Mouse (Mus musculus) kidney, adult 2 months (tissue): ENCODE results near the gene Omp. TPM values are rescaled to one million over a fixed set of nuclear protein-coding genes. Genes with fewer than 3 reads are reported as not detected.
A peak's percentile ranks its signal among the peaks of the same experiment; 100 is the strongest.

Experiments
- DNase-seq: peaks from one replicate; pipeline ENCODE4 v3.0.0; 2021
- H3K27ac ChIP-seq: fragments of 200-500 bp; 2 replicates; pipeline ENCODE4 v1.5.1; 2012; ENCODE audit warnings: low read depth, low read length, control low read depth, inconsistent platforms; ENCODE audit not compliant: insufficient read depth
- H3K27me3 ChIP-seq: fragments of 200-500 bp; replicated peaks from 2 replicates; pipeline ENCODE4 v1.6.1; 2012; ENCODE audit warnings: mild to moderate bottlenecking, moderate library complexity, low read length, inconsistent platforms; ENCODE audit not compliant: control insufficient read depth, insufficient read depth
- H3K36me3 ChIP-seq: fragments of 200-500 bp; 2 replicates; pipeline ENCODE4 v1.6.1; 2012; ENCODE audit warnings: mild to moderate bottlenecking, moderate library complexity, low read length, inconsistent platforms; ENCODE audit not compliant: control insufficient read depth, insufficient read depth
- H3K4me1 ChIP-seq: fragments of 200-500 bp; 2 replicates; pipeline ENCODE4 v1.6.1; 2011; ENCODE audit warnings: low read length; ENCODE audit not compliant: control insufficient read depth, insufficient read depth
- H3K4me3 ChIP-seq: fragments of 200-500 bp; 2 replicates; pipeline ENCODE4 v1.5.1; 2011; ENCODE audit warnings: mild to moderate bottlenecking, low read depth, low read length, control low read depth; ENCODE audit not compliant: insufficient read depth
- CTCF ChIP-seq: fragments of 200-500 bp; conservative IDR thresholded peaks from 2 replicates; pipeline ENCODE4 v1.5.1; 2011; ENCODE audit warnings: low read depth, mild to moderate bottlenecking, control low read depth, low read length, moderate library complexity, mixed read lengths; ENCODE audit not compliant: insufficient read depth, insufficient read length
- POLR2A ChIP-seq: fragments of 200-500 bp; IDR thresholded peaks from one replicate; pipeline ENCODE4 v1.6.1; 2011; ENCODE audit warnings: low read depth, low read length, control low read depth
- WGBS: fragments of 180-500 bp; shearing (Covaris S2); methylation state at CpG from one replicate; pipeline ENCODE4 v1.1.7; 2018; 5-methylcytosine and 5-hydroxymethylcytosine counted together
- polyA plus RNA-seq: library from polyadenylated mRNA; depleted of rRNA; stranded (reverse); fragments of >200 nt; gene quantifications from 2 replicates; pipeline ENCODE4 v1.2.3, GENCODE M21; 2012

The Omp gene
- polyA plus RNA-seq, 1 experiment: 1.3 TPM

DNA sequence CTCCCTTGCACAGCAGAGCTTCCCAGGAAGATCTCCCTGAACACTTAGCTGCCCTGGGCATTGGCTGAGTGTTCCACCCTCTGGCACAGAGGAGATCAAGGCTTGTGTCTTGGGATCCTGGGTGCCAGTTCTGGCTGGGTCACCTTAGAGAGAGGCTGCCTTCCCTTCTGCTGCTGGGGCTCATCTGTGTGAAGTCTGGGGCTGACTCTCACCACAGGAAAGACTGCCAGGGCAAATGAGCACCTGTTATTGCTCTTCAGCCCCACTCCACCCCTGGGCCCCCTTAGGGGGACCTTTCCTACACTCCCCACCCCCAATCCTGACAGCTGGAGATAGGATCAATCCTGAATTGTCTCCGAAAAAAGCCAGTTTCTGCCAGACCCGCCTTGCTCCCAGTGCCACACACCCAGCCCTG lies 31.8 kb upstream of the Omp start:
- H3K36me3 ChIP-seq: no peaks in the 10 kb centered on the region
- no peaks in the 10 kb centered on the region for H3K27me3 ChIP-seq
- H3K27ac ChIP-seq: peak overlapping the region; percentile 18; the same call in 1 of the 2 replicates
- 68% methylated on average over 2 of the region's 2 CpGs for WGBS
- H3K4me3 ChIP-seq: peak overlapping the region; percentile 88; the same call in 1 of the 2 replicates
- TF ChIP-seq POLR2A (no peak), CTCF (no peak)
- peaks cover 9% of the 10 kb centered on the region for H3K4me1 ChIP-seq
- DNase-seq: no peak

DNA sequence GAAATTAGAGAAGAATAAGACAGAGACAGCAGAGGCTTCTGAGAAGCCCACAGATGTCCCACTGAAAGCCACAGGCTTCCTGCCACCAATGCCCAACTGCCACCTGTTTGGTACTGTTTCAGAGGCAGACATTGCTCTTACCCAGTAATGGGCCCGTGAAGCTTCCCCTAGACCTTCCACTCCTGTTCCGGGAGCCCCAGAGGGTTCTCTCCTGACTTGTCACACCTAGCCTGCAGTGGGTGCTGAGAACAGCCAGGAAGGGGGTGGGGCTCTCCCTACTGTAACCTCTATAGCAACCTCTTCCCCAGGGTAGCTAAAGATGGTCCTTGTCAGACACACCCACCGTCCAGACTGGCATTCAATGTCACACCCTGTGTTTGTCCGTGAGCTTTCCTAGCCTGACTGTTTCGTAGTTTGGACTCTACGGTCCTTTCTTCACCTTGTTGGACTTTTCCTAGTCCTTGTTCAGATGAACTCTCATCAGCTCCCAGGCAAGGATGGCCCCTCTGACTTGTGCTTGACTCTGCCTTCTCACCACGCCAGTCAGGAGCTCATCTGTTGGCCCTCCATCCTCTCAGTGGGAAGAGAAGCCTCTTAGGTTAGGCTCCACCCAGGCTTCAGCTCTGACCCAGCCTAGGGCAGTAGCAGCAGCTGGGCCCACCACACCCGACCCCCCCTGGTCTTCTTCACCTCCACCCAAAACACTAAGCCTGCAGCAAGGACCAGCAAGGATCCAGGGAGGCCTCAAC lies 31.2 kb upstream of the Omp start:
- WGBS: 75% methylated on average over 8 of the region's 8 CpGs
- Histone ChIP-seq H3K27ac (no peak overlapping the region), H3K4me3 (no peak overlapping the region), H3K36me3 (no peaks in the 10 kb centered on the region), H3K4me1 (peaks cover 13% of the 10 kb centered on the region), H3K27me3 (no peaks in the 10 kb centered on the region)
- no peak for DNase-seq
- no peak for TF ChIP-seq POLR2A
- TF ChIP-seq CTCF: no peak

DNA sequence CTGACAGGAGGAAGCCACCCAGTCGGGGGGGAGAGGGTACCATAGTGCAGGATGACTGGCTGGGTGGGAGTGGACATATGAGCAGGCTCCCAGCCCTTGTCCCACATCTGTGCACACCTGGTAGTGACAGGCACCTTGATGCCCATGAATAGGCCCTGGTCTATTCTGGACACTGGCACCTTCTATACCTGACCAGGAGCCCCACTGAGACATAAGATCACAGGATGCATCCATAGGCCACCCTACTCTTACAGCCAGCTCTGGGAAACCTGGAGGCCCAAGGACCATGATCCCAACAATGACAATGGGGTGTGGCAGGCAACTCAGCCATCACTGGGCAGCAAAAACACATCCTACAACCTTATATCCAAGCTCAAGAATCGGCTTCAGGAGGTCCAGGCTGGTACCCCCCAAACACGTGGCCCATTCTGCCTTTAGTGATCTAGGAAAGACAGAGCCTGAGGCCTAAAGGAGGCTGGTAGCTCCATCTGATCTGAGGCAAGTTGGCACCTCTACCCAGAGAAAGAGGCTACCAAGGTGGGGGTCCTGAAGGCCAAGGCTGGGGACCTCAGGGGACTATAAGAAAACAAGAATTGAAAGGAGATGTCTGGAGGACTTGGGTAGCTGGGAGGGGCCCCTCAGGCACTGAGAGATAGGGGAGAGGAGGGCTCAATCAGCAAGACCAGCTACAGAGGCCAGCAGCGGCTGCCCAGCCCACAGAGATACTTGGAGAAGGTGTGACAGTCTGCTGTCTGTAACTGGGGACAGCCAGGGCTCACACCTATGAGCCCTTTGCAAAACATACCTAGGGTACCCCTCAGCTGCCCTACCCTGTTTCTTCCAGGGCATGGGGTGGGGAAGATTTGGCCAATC lies 29.8 kb upstream of the Omp start:
- Histone ChIP-seq H3K27ac (no peak overlapping the region), H3K27me3 (no peaks in the 10 kb centered on the region), H3K4me3 (no peak overlapping the region), H3K36me3 (no peaks in the 10 kb centered on the region), H3K4me1 (peaks cover 16% of the 10 kb centered on the region)
- no peak for DNase-seq
- no peak for TF ChIP-seq CTCF
- no peak for TF ChIP-seq POLR2A
- WGBS: 85% methylated on average over 4 of the region's 4 CpGs

DNA sequence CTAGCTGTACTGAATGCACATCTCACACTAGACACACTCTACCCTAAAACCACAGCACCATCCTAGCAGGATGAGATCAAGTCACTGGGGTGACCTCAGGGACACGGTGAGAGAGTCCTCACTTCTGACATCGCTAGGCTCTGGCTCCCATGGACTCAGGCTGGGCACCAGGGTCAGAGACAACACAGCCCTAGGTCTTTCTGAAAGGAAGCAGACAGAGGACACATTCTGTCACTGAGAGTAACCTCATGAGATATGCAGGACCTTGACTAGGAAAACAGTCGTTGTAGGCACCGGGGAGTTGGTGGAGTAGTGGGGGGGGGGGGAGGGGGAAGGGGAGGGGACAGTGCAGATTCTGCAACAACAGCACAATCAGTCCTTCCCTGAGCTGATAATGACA lies 28.1 kb upstream of the Omp start:
- H3K27ac ChIP-seq: peak overlapping the region; percentile 57
- no peak for TF ChIP-seq CTCF
- no peak for TF ChIP-seq POLR2A
- WGBS: 31% methylated on average over 4 of the region's 4 CpGs

DNA sequence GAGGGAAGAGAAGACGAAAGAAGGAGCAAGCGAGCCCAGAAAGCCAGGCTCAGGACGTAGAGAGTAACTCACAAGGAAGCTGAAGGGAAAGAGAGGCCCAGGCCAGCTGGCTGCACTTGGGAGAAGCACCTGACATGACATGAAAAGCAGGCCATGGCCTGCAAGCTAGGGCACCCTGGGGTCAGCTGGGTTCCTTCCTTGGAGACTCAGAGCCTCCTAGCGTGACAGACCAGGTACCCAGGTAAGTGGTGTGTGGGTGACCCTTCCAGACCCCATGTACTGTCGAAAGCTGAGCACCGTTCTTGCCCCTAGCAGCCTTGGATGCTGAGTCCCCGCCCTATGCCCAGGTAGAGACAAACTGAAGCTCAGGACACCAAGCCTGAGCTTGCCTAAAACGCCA lies 27.4 kb upstream of the Omp start:
- no peak for DNase-seq
- WGBS: 78% methylated on average over 8 of the region's 8 CpGs
- H3K4me1 ChIP-seq: peaks cover 10% of the 10 kb centered on the region
- H3K4me3 ChIP-seq: no peak overlapping the region
- H3K27me3 ChIP-seq: no peaks in the 10 kb centered on the region
- TF ChIP-seq CTCF: no peak
- TF ChIP-seq POLR2A: no peak
- H3K36me3 ChIP-seq: no peaks in the 10 kb centered on the region
- H3K27ac ChIP-seq: peak overlapping the region; percentile 14; the same call in 1 of the 2 replicates

More for the DNA sequence above, 28.1 kb upstream of the Omp start:
- H3K4me1 ChIP-seq: peaks cover 12% of the 10 kb centered on the region
- no peak overlapping the region for H3K4me3 ChIP-seq
- no peak for DNase-seq
- no peaks in the 10 kb centered on the region for H3K36me3 ChIP-seq
- no peaks in the 10 kb centered on the region for H3K27me3 ChIP-seq

DNA sequence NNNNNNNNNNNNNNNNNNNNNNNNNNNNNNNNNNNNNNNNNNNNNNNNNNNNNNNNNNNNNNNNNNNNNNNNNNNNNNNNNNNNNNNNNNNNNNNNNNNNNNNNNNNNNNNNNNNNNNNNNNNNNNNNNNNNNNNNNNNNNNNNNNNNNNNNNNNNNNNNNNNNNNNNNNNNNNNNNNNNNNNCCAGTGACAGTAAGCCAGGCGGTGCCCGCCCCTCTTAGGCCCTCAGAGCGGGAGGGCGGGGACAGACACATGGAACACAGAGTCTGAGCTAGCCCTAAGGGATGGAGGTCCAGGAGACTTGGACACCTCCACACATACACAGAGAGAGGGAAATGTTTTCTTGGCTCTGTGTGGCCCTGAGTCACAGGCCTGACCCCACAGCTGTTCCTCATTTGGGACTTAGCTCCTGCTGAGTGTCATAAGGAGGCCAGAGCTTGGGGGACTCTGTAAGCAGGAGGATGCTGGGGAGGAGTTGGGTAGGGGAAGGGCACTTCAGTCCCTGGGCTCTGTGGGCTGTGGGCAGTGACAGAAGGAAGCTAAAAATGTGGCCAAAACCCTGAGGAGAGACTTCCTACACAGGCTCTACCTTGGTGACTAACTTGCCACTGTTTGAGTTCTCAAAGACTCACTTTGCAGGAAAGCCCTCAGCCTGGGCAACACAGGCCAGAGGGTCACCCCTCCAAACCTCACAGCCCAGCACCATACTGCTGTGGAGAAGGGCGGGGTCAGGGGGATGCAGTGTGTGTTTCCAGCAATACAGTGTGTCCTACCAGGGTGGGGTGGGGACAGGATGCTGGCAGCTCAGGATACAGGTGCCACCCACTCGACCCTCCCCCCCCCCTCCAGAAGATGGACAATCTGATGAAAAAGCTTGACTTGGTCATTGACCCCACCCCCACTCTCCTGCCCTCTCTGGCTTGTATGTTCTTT lies 26.1 kb upstream of the Omp start:
- WGBS: 66% methylated on average over 6 of the region's 6 CpGs
- peaks cover 10% of the 10 kb centered on the region for H3K4me1 ChIP-seq
- TF ChIP-seq CTCF (no peak), POLR2A (no peak)
- no peaks in the 10 kb centered on the region for H3K36me3 ChIP-seq
- H3K27ac ChIP-seq: peak overlapping the region; percentile 18
- H3K4me3 ChIP-seq: no peak overlapping the region
- no peaks in the 10 kb centered on the region for H3K27me3 ChIP-seq
- DNase-seq: peak; percentile 22
